8 mouse cellular contexts compared by ENCODE assay signal in the genomic region with DNA sequence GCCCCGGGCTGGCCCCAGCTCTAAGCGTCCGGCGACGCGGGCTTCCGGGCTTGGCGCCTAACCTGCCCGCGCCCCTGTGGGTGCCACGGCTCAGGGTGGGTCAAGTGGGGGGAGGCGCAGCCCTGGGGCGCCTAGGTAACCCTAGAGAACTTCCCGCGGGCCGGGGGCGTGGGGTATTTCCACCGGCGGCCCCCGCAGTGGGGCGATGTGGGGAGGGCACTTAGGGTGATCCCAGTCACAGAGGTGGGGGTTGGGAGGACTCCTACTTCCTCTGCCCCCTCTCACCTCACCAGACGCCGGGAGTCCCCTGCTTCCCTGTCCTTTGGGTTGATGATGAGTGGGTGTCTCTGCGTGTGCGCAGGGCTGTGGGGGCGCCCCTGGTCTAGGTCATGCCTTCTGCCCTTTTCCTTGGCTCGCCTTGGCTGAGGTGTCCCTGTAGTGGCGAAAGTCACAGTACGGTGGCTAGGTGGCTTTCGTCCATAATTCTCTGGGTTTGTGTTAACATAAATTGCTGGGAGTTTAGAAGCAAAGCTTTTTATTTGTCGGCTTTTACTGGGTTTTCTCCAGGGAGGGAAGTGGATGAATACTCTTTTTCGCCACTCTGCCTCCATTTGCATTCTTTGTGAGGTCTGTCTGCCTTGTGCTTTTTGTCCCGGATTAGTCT. TPM values are rescaled to one million over a fixed set of nuclear protein-coding genes. Genes with fewer than 3 reads are reported as not detected.
DNase-seq lines count a peak whose midpoint lies in the region; ATAC-seq and TF ChIP-seq lines count a peak whose summit lies in the region.

No protein-coding gene starts in this region.

- H3K9me3 ChIP-seq in forebrain, embryonic 10.5 days, result no peaks in the 10 kb centered on the region
- H3K9me3 ChIP-seq in heart, postnatal 0 days (replicated peaks; ENCODE audit: control insufficient read depth, low read length), result no peaks in the 10 kb centered on the region
- no peaks in the 10 kb centered on the region for H3K9me3 ChIP-seq in liver, postnatal 0 days (ENCODE audit: low read length)
- no peaks in the 10 kb centered on the region for H3K9me3 ChIP-seq in neural tube, embryonic 11.5 days (ENCODE audit: control insufficient read depth, low read length)

- peak; percentile 65 for DNase-seq in B cell, adult 2 months
- DNase-seq in adrenal gland, adult 8-10 months, result peak; percentile 66
- peak; percentile 54 for DNase-seq in forebrain, embryonic 10.5 days (ENCODE audit: extremely low spot score, low spot score)
- peak; percentile 13 for DNase-seq in heart, postnatal 0 days (ENCODE audit: low spot score)
- DNase-seq in kidney, postnatal 25 days, result peak; percentile 56 to 63
- peak; percentile 64 for DNase-seq in liver, postnatal 0 days
- peak; percentile 60 for DNase-seq in neural tube, embryonic 11.5 days (ENCODE audit: low spot score)
- peak; percentile 66 for DNase-seq in testis, postnatal 14 days (ENCODE audit: low spot score)

- ATAC-seq in heart, postnatal 0 days (ENCODE audit: insufficient read depth, low read depth), result no peak
- no peak for ATAC-seq in liver, postnatal 0 days
- peak; percentile 0 for ATAC-seq in neural tube, embryonic 11.5 days (ENCODE audit: insufficient read depth, low FRiP score, low TSS enrichment)

- under 1% methylated on average over 33 of the region's 33 CpGs for WGBS in forebrain, embryonic 10.5 days
- 1% methylated on average over 30 of the region's 33 CpGs for whole genome bisulfite sequencing in heart, postnatal 0 days
- WGBS in liver, postnatal 0 days (ENCODE audit: insufficient replicate concordance), result 2% methylated on average over 23 of the region's 33 CpGs
- WGBS in neural tube, embryonic 11.5 days, result under 1% methylated on average over 30 of the region's 33 CpGs

- peak overlapping the region; percentile 98 for H3K27ac ChIP-seq in forebrain, embryonic 10.5 days
- H3K27ac ChIP-seq in heart, postnatal 0 days (ENCODE audit: low read depth), result peak overlapping the region; percentile 98
- H3K27ac ChIP-seq in liver, postnatal 0 days (ENCODE audit: low read depth), result peak overlapping the region; percentile 100
- peak overlapping the region; percentile 99 for H3K27ac ChIP-seq in neural tube, embryonic 11.5 days (ENCODE audit: low read depth, low read length)

- H3K9ac ChIP-seq in heart, postnatal 0 days (replicated peaks; ENCODE audit: low read depth, low read length), result peak overlapping the region; percentile 94
- H3K9ac ChIP-seq in liver, postnatal 0 days (replicated peaks), result peak overlapping the region; percentile 96
- peak overlapping the region; percentile 93 for H3K9ac ChIP-seq in neural tube, embryonic 11.5 days (ENCODE audit: low read length)

- peak overlapping the region; percentile 96 for H3K4me3 ChIP-seq in forebrain, embryonic 10.5 days
- peak overlapping the region; percentile 95 for H3K4me3 ChIP-seq in heart, postnatal 0 days (ENCODE audit: low read depth, low read length)
- H3K4me3 ChIP-seq in liver, postnatal 0 days (ENCODE audit: low read depth, low read length), result peak overlapping the region; percentile 93
- H3K4me3 ChIP-seq in neural tube, embryonic 11.5 days (ENCODE audit: low read depth, low read length), result peak overlapping the region; percentile 96

- H3K27me3 ChIP-seq in forebrain, embryonic 10.5 days (ENCODE audit: poor library complexity, severe bottlenecking), result peaks cover 22% of the 10 kb centered on the region
- no peaks in the 10 kb centered on the region for H3K27me3 ChIP-seq in heart, postnatal 0 days (ENCODE audit: control insufficient read depth, insufficient read depth, low read length)
- no peaks in the 10 kb centered on the region for H3K27me3 ChIP-seq in liver, postnatal 0 days (ENCODE audit: insufficient read depth, low read length)
- H3K27me3 ChIP-seq in neural tube, embryonic 11.5 days (ENCODE audit: control insufficient read depth, insufficient read depth, low read length), result no peaks in the 10 kb centered on the region

- H3K4me2 ChIP-seq in heart, postnatal 0 days (ENCODE audit: low read depth, low read length), result peak overlapping the region; percentile 82
- peak overlapping the region; percentile 85 for H3K4me2 ChIP-seq in liver, postnatal 0 days (ENCODE audit: low read depth, low read length)
- H3K4me2 ChIP-seq in neural tube, embryonic 11.5 days (ENCODE audit: low read depth), result peak overlapping the region; percentile 67

- H3K36me3 ChIP-seq in forebrain, embryonic 10.5 days (replicated peaks), result peaks cover 27% of the 10 kb centered on the region
- H3K36me3 ChIP-seq in heart, postnatal 0 days (replicated peaks; ENCODE audit: control insufficient read depth, insufficient read depth, low read length), result no peaks in the 10 kb centered on the region
- no peaks in the 10 kb centered on the region for H3K36me3 ChIP-seq in liver, postnatal 0 days (replicated peaks; ENCODE audit: insufficient read depth, low read length)
- H3K36me3 ChIP-seq in neural tube, embryonic 11.5 days (ENCODE audit: control insufficient read depth, insufficient read depth, low read length), result no peaks in the 10 kb centered on the region

- TF ChIP-seq EP300 in heart, postnatal 0 days (IDR thresholded peaks at IDR 0.05; ENCODE audit: low read depth), result no peak
- TF ChIP-seq EP300 in liver, postnatal 0 days (IDR thresholded peaks at IDR 0.05; ENCODE audit: low read depth), result no peak

- peaks cover 57% of the 10 kb centered on the region for H3K4me1 ChIP-seq in forebrain, embryonic 10.5 days
- H3K4me1 ChIP-seq in heart, postnatal 0 days (ENCODE audit: control insufficient read depth, insufficient read depth), result peaks cover 18% of the 10 kb centered on the region
- H3K4me1 ChIP-seq in liver, postnatal 0 days (ENCODE audit: insufficient read depth), result peaks cover 34% of the 10 kb centered on the region
- peaks cover 27% of the 10 kb centered on the region for H3K4me1 ChIP-seq in neural tube, embryonic 11.5 days (ENCODE audit: control insufficient read depth, insufficient read depth, low read length)

- TF ChIP-seq CTCF in heart, postnatal 0 days (IDR thresholded peaks at IDR 0.05; ENCODE audit: low read depth), result no peak
- TF ChIP-seq CTCF in liver, postnatal 0 days (IDR thresholded peaks at IDR 0.05; ENCODE audit: low read depth), result no peak

RNA-seq across cellular contexts. Expression of a gene that starts 0.8 kb away (rescaled TPM):
- total RNA-seq in adrenal gland, adult 8-10 months (2022), result 10 to 100 TPM; 29.2 to 39.4 (median 34.0) TPM
- 24.2 and 25.5 TPM in 2 replicates for polyA plus RNA-seq in forebrain, embryonic 10.5 days (2016; fragmentation: Nextera tagmentation; extraction: Ambion mirVana)
- 13.1 and 17.9 TPM in 2 replicates for total RNA-seq in heart, postnatal 0 days (2014; rRNA removed; ENCODE audit: low replicate concordance)
- 10.7 and 10.9 TPM in 2 replicates for polyA plus RNA-seq in heart, postnatal 0 days (2015; fragmentation: Nextera tagmentation; extraction: Ambion mirVana)
- 7.3 and 8.2 TPM in 2 replicates for polyA plus RNA-seq in liver, postnatal 0 days (2015; fragmentation: Nextera tagmentation; extraction: Ambion mirVana)
- 57.4 and 60.1 TPM in 2 replicates for polyA plus RNA-seq in neural tube, embryonic 11.5 days (2014; fragmentation: Nextera tagmentation; extraction: Ambion mirVana)

RNA-seq across cellular contexts. Expression of a gene that starts 54.1 kb away (rescaled TPM):
- total RNA-seq in adrenal gland, adult 8-10 months (2022), result 10 to 100 TPM; 10.9 to 32.1 (median 18.4) TPM
- polyA plus RNA-seq in forebrain, embryonic 10.5 days (2016; fragmentation: Nextera tagmentation; extraction: Ambion mirVana), result 9.0 TPM in 2 replicates
- total RNA-seq in heart, postnatal 0 days (2014; rRNA removed; ENCODE audit: low replicate concordance), result 5.6 and 9.3 TPM in 2 replicates
- 4.8 and 6.0 TPM in 2 replicates for polyA plus RNA-seq in heart, postnatal 0 days (2015; fragmentation: Nextera tagmentation; extraction: Ambion mirVana)
- polyA plus RNA-seq in liver, postnatal 0 days (2015; fragmentation: Nextera tagmentation; extraction: Ambion mirVana), result 0.11 and 0.17 TPM in 2 replicates
- 19.0 and 20.9 TPM in 2 replicates for polyA plus RNA-seq in neural tube, embryonic 11.5 days (2014; fragmentation: Nextera tagmentation; extraction: Ambion mirVana)

Comparison
In these comparisons a context has a peak if more than half of its experiments do, and no peak if none do; other contexts are left out.
1. DNase-seq: peak in every context shown above with its lines; median percentile 66 in adrenal gland, adult 8-10 months; 66 in testis, postnatal 14 days; 65 in B cell, adult 2 months; 64 in liver, postnatal 0 days; 60 in neural tube, embryonic 11.5 days; 60 in kidney, postnatal 25 days; 54 in forebrain, embryonic 10.5 days; 13 in heart, postnatal 0 days.